Mouse (Mus musculus): ENCODE measurements around the gene Arhgap29. TPM values are rescaled to one million over a fixed set of nuclear protein-coding genes. Genes with fewer than 3 reads are reported as not detected.

The Arhgap29 gene
- polyA plus RNA-seq, 1 experiment from 2014 or later, result 46.2 TPM

- WGBS, result 89% methylated on average over 7 of the region's 7 CpGs
- H3K27ac ChIP-seq (ENCODE audit: low read length), result no peak overlapping the region
- no peaks in the 10 kb centered on the region for H3K4me1 ChIP-seq (ENCODE audit: insufficient read depth, low read length)
- no peak for ATAC-seq (ENCODE audit: low FRiP score, low TSS enrichment)
- no peaks in the 10 kb centered on the region for H3K9me3 ChIP-seq (ENCODE audit: low read length)
- no peak overlapping the region for H3K4me3 ChIP-seq (ENCODE audit: low read length)
- H3K9ac ChIP-seq (replicated peaks; ENCODE audit: low read length), result no peak overlapping the region
- no peaks in the 10 kb centered on the region for H3K27me3 ChIP-seq (ENCODE audit: insufficient read depth, low read length)
- no peak overlapping the region for H3K4me2 ChIP-seq (replicated peaks; ENCODE audit: low read depth, low read length)
- no peaks in the 10 kb centered on the region for H3K36me3 ChIP-seq (ENCODE audit: insufficient read depth, low read length)
Measured at GRCm38 (mm10) chr3:121956789-121957188, 4.4 kb downstream of the Arhgap29 start.

- Histone ChIP-seq H3K36me3 (ENCODE audit: insufficient read depth, low read length) (no peaks in the 10 kb centered on the region), H3K27ac (ENCODE audit: low read length) (no peak overlapping the region), H3K4me2 (replicated peaks; ENCODE audit: low read depth, low read length) (no peak overlapping the region), H3K9ac (replicated peaks; ENCODE audit: low read length) (no peak overlapping the region), H3K27me3 (ENCODE audit: insufficient read depth, low read length) (no peaks in the 10 kb centered on the region), H3K4me1 (ENCODE audit: insufficient read depth, low read length) (no peaks in the 10 kb centered on the region), H3K9me3 (ENCODE audit: low read length) (no peaks in the 10 kb centered on the region), H3K4me3 (ENCODE audit: low read length) (no peak overlapping the region)
- 80% methylated on average over 2 of the region's 2 CpGs for WGBS
- ATAC-seq (ENCODE audit: low FRiP score, low TSS enrichment), result no peak
Measured at GRCm38 (mm10) chr3:121957606-121958344, 5.4 kb downstream of the Arhgap29 start.

- H3K4me2 ChIP-seq (replicated peaks; ENCODE audit: low read depth, low read length), result no peak overlapping the region
- H3K4me1 ChIP-seq (ENCODE audit: insufficient read depth, low read length), result 0 out of 2 replicates have a peak, but pooled peaks cover 10% of the 10 kb centered on the region
- H3K4me3 ChIP-seq (ENCODE audit: low read length), result no peak overlapping the region
- no peaks in the 10 kb centered on the region for H3K36me3 ChIP-seq (ENCODE audit: insufficient read depth, low read length)
- ATAC-seq (ENCODE audit: low FRiP score, low TSS enrichment), result no peak
- H3K27ac ChIP-seq (ENCODE audit: low read length), result no peak overlapping the region
- H3K9ac ChIP-seq (replicated peaks; ENCODE audit: low read length), result no peak overlapping the region
- H3K27me3 ChIP-seq (ENCODE audit: insufficient read depth, low read length), result no peaks in the 10 kb centered on the region
- no peaks in the 10 kb centered on the region for H3K9me3 ChIP-seq (ENCODE audit: low read length)
Measured at GRCm38 (mm10) chr3:121964173-121964572, 11.8 kb downstream of the Arhgap29 start.

GRCm38 (mm10) chr3:121967681-121968476 is 15.5 kb downstream of the Arhgap29 start:
- Histone ChIP-seq H3K4me2 (replicated peaks; ENCODE audit: low read depth, low read length) (peak overlapping the region; percentile 72), H3K4me1 (ENCODE audit: insufficient read depth, low read length) (0 out of 2 replicates have a peak, but pooled peaks cover 10% of the 10 kb centered on the region), H3K27ac (ENCODE audit: low read length) (no peak overlapping the region), H3K36me3 (ENCODE audit: insufficient read depth, low read length) (no peaks in the 10 kb centered on the region), H3K4me3 (ENCODE audit: low read length) (peak overlapping the region; percentile 67), H3K9ac (replicated peaks; ENCODE audit: low read length) (peak overlapping the region; percentile 71), H3K9me3 (ENCODE audit: low read length) (no peaks in the 10 kb centered on the region), H3K27me3 (ENCODE audit: insufficient read depth, low read length) (no peaks in the 10 kb centered on the region)
- WGBS, result 1% methylated on average over 33 of the region's 33 CpGs
- ATAC-seq (ENCODE audit: low FRiP score, low TSS enrichment), result peak; percentile 100

DNA sequence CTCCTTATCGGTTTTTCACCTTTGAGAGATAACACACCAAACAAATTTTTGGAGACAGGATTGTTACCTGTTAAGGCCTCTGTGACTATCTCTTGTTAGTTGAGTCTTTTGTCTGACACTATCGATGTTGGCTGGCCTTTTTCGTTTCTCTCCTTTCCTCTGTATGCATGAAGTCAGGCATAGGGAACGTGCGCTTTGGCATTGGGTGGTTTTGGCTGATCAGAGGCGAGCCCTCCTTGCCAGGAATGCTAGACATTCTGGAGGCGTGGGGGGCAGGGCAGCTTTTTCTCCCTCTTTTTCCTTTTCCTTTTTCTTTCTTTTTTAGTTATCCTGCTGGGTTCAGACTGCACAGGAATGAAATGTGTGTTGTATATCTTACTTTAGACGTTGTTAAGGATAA is 16.3 kb downstream of the Arhgap29 start:
- Histone ChIP-seq H3K9me3 (ENCODE audit: low read length) (no peaks in the 10 kb centered on the region), H3K4me2 (replicated peaks; ENCODE audit: low read depth, low read length) (peak overlapping the region; percentile 72), H3K9ac (replicated peaks; ENCODE audit: low read length) (peak overlapping the region; percentile 71), H3K36me3 (ENCODE audit: insufficient read depth, low read length) (no peaks in the 10 kb centered on the region), H3K4me1 (ENCODE audit: insufficient read depth, low read length) (0 out of 2 replicates have a peak, but pooled peaks cover 10% of the 10 kb centered on the region), H3K27ac (ENCODE audit: low read length) (no peak overlapping the region), H3K27me3 (ENCODE audit: insufficient read depth, low read length) (no peaks in the 10 kb centered on the region), H3K4me3 (ENCODE audit: low read length) (peak overlapping the region; percentile 67)
- WGBS, result 8% methylated on average over 8 of the region's 8 CpGs
- no peak for ATAC-seq (ENCODE audit: low FRiP score, low TSS enrichment)

GRCm38 (mm10) chr3:121969451-121969850 is 17.1 kb downstream of the Arhgap29 start:
- 65% methylated on average over 1 of the region's 1 CpGs for WGBS
- H3K27ac ChIP-seq (ENCODE audit: low read length), result no peak overlapping the region
- H3K4me2 ChIP-seq (replicated peaks; ENCODE audit: low read depth, low read length), result peak overlapping the region; percentile 72
- no peaks in the 10 kb centered on the region for H3K27me3 ChIP-seq (ENCODE audit: insufficient read depth, low read length)
- H3K36me3 ChIP-seq (ENCODE audit: insufficient read depth, low read length), result no peaks in the 10 kb centered on the region
- H3K4me3 ChIP-seq (ENCODE audit: low read length), result peak overlapping the region; percentile 37
- no peaks in the 10 kb centered on the region for H3K9me3 ChIP-seq (ENCODE audit: low read length)
- H3K9ac ChIP-seq (replicated peaks; ENCODE audit: low read length), result no peak overlapping the region
- ATAC-seq (ENCODE audit: low FRiP score, low TSS enrichment), result no peak
- 0 out of 2 replicates have a peak, but pooled peaks cover 10% of the 10 kb centered on the region for H3K4me1 ChIP-seq (ENCODE audit: insufficient read depth, low read length)

GRCm38 (mm10) chr3:121973761-121974160 is 21.4 kb downstream of the Arhgap29 start:
- Histone ChIP-seq H3K4me3 (ENCODE audit: low read length) (no peak overlapping the region), H3K36me3 (ENCODE audit: insufficient read depth, low read length) (no peaks in the 10 kb centered on the region), H3K4me2 (replicated peaks; ENCODE audit: low read depth, low read length) (no peak overlapping the region), H3K27me3 (ENCODE audit: insufficient read depth, low read length) (no peaks in the 10 kb centered on the region), H3K4me1 (ENCODE audit: insufficient read depth, low read length) (0 out of 2 replicates have a peak, but pooled peaks cover 3% of the 10 kb centered on the region), H3K9ac (replicated peaks; ENCODE audit: low read length) (no peak overlapping the region), H3K9me3 (ENCODE audit: low read length) (no peaks in the 10 kb centered on the region), H3K27ac (ENCODE audit: low read length) (no peak overlapping the region)
- 58% methylated on average over 5 of the region's 5 CpGs for WGBS
- ATAC-seq (ENCODE audit: low FRiP score, low TSS enrichment), result no peak

DNA sequence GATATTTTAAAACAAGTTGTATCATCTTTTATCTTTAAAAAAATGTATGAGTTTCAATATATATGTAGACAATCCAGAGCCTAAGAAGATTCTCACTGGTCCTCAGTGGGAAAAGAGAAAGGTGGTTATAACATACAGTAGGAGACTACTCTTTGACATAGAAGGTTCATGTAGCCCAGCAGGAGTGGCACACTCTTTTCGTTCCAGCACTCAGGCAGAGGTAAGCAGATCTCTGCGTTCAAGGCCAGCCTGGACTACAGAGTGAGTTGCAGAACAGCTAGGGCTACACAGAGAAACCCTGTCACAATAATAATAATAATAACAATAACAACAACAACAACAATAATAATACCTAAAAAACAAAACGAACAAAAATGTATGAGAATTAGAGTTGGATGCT is 23.0 kb downstream of the Arhgap29 start:
- Histone ChIP-seq H3K9ac (replicated peaks; ENCODE audit: low read length) (no peak overlapping the region), H3K4me3 (ENCODE audit: low read length) (no peak overlapping the region), H3K36me3 (ENCODE audit: insufficient read depth, low read length) (no peaks in the 10 kb centered on the region), H3K4me1 (ENCODE audit: insufficient read depth, low read length) (0 out of 2 replicates have a peak, but pooled peaks cover 3% of the 10 kb centered on the region), H3K27ac (ENCODE audit: low read length) (no peak overlapping the region), H3K4me2 (replicated peaks; ENCODE audit: low read depth, low read length) (no peak overlapping the region), H3K9me3 (ENCODE audit: low read length) (no peaks in the 10 kb centered on the region), H3K27me3 (ENCODE audit: insufficient read depth, low read length) (no peaks in the 10 kb centered on the region)
- WGBS, result 93% methylated on average over 3 of the region's 3 CpGs
- no peak for ATAC-seq (ENCODE audit: low FRiP score, low TSS enrichment)

DNA sequence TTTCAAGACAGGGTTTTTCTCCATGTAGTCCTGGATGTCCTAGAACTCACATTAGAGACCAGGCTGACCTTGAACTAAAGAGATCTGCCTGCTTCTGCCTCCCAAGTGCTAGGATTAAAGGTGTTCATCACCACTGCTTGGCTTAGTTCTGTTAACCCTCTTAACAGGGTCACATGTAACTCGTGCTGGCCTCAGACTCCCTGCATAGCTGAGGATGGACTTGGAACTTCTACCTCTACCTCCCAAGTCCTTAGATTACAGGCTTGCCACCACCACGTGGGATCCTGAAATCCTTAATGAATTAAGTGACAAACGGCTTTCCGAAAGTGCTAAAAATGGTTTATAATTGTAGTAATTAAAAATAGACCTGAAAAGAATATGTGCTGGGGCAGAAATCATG is 29.0 kb downstream of the Arhgap29 start:
- no peaks in the 10 kb centered on the region for H3K9me3 ChIP-seq (ENCODE audit: low read length)
- no peak overlapping the region; the same call in 1 of the 2 replicates for H3K27ac ChIP-seq (ENCODE audit: low read length)
- no peaks in the 10 kb centered on the region for H3K27me3 ChIP-seq (ENCODE audit: insufficient read depth, low read length)
- H3K4me1 ChIP-seq (ENCODE audit: insufficient read depth, low read length), result 0 out of 2 replicates have a peak, but pooled peaks cover 3% of the 10 kb centered on the region
- peaks cover 5% of the 10 kb centered on the region; the same call in 1 of the 2 replicates for H3K36me3 ChIP-seq (ENCODE audit: insufficient read depth, low read length)
- H3K9ac ChIP-seq (replicated peaks; ENCODE audit: low read length), result no peak overlapping the region
- H3K4me2 ChIP-seq (replicated peaks; ENCODE audit: low read depth, low read length), result no peak overlapping the region
- 71% methylated on average over 4 of the region's 4 CpGs for WGBS
- no peak overlapping the region for H3K4me3 ChIP-seq (ENCODE audit: low read length)
- no peak for ATAC-seq (ENCODE audit: low FRiP score, low TSS enrichment)

All from kidney, embryonic 16.5 days (tissue).